Mouse (Mus musculus) regulatory T cell (primary cell): ENCODE results near the gene Ccn6.
"Not testable (repeated sequence)": the region's sequence is repeated elsewhere in the genome, so short reads cannot be mapped to it uniquely, and the experiment has no call there.

Experiments
- in situ Hi-C: fragments of 300-600 bp; cut with MboI, MseI; formaldehyde crosslinking; loops from one replicate; pipeline ENCODE4 v1.15.1; 2025; ENCODE audit warnings: high pct_unique_total_duplicates

Gene Ccn6

DNA sequence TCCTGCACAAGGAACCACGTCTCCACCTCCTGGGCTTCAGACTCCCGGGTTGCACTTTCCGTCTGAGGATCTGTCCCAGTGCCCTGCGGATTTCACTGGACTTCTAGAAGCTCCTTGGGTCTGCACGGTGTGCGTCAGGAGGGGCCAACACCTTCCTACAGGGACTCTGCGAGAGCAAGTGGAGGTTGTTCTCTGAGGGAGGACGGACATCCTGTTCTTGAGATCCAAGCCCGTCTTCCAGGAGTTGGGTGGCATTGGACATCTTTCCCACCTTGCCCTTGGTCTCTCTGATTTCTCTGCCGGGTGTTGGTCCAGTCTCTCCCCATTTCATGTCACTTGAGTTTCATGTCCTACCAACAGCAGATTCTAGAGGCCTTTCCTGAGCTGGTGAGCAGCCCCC is at the start of gene Ccn6:
Ccn6 (minus strand) TSS at position 101 of the 400 bp plus-strand sequence.
- in situ Hi-C loops: no loop called here

DNA sequence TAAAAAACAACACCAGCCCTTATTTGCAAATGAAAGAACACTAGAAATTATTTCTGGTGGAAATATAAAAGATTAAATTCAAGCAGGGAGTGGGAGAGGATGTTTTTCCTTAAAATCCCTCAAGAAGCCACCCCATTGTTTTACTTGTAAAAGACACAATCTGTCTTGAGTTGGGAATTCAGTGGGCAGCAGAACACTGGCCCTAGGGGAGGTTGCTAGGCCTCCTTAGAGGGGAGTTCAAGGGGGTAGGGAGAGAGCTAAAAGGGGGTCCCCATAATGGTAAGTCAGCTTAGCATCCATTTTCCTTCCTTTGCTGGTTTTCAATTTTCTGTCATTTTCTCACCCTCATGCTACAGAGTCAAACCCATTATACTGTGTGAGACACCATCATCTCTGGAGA is 46.4 kb upstream of the Ccn6 start:
- in situ Hi-C loops: no loop called here

- in situ Hi-C loops: no loop called here
Measured at GRCm38 (mm10) chr10:39209161-39210025, 45.8 kb upstream of the Ccn6 start.

DNA sequence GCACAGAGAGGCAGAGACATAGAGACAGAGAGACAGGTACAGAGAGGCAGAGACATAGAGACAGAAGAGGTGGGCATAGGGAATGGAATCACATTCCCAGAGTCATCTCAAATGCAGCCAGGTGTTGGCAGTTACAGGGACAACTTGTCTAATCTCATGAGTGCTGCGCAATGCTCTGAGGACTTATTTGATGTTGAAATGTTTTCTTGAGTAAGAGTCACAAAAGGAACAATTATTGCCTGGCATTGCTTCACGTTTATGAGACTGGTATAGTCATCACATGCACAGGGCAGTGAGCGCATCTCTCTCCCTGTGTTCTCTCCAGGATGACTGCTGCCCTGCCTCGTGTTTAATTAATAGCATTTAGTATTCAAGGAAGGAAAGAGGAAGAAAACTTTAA is 45.1 kb upstream of the Ccn6 start:
- in situ Hi-C loops: no loop called here

GRCm38 (mm10) chr10:39207310-39207855 is 43.8 kb upstream of the Ccn6 start:
- in situ Hi-C loops: no loop called here

DNA sequence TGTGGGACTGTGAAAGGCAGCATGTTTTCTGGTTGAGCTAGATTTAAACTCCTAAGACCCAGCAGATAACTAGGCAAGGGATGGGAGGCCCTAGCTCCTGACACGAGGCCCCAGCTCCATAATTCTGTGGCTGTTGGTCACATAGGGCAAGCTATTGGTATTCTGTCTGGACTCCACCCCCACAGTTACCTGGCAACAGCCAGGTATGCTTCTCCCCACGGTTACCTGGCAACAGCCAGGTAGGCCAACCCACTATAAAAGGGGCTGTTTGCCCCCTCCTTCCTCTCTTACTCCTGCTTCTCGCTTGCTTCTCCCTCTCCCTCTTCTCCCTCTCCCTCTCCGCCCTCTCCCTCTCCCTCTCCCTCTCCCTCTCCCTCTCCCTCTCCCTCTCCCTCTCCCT is 38.9 kb upstream of the Ccn6 start:
- in situ Hi-C loops: no loop called here

- in situ Hi-C loops: not testable (repeated sequence)
Measured at GRCm38 (mm10) chr10:39198216-39198615, 34.6 kb upstream of the Ccn6 start.

DNA sequence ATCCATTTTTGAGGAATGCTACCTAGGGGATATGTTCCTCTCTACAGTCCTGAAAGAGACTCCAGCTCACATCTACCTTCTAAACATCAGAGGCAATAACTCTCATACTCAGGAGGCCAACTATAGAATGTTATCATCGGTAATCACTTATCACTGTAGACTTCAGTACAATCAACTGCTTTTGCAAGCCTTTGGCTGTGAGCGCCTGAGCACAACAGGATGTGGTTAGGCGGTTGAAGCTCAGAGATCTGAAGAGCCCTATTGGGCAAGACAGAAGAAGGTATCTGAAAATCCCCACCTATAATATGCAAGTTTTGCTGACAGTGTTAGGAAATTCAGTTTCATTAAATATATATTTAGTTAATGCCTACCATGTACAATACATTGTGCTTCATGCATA is 29.1 kb upstream of the Ccn6 start:
- in situ Hi-C loops: no loop called here

- in situ Hi-C loops: no loop called here
Measured at GRCm38 (mm10) chr10:39185545-39185906, 21.9 kb upstream of the Ccn6 start.

DNA sequence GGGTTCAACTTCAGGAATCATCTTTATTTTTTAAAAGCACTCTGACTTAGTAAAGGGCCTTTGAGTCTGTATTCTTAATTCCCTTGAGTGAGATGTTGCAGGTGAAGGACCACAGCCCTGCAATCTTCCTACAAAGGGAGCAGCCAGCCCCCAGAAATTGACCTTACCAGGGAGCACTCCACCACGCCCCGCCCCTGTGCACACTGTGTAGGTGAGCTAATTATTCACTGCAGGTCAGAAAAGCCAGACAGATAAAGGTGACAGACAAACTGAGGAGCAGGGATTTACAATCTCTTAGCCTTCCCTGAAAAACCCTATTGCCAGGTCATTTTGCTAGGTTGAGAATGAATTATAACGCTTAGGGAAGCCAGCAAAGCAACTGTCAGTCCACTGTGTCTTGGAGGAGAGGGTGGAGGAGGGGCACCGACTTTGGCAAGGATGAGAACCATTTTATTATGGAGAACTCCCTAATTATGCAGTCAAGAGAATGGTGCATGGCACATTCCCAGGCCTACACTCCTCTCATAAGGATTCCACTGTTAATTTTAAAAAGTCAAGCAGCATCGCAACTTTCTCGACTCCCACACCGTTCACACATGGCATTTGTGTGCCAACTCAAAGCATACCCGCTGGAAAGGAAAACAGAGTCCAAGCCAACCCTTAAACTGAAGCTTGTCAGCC is 21.4 kb upstream of the Ccn6 start:
- in situ Hi-C loops: no loop called here

GRCm38 (mm10) chr10:39176981-39177380 is 13.4 kb upstream of the Ccn6 start:
- in situ Hi-C loops: loop anchor here (10.0 kb wide), 1 partner anchor 58 kb away; no protein-coding TSS in a partner anchor

GRCm38 (mm10) chr10:39173077-39173476 is 9.5 kb upstream of the Ccn6 start:
- in situ Hi-C loops: loop anchor here (5.0 to 10.0 kb wide), 3 partner anchors 62 to 564 kb away; no protein-coding TSS in a partner anchor

DNA sequence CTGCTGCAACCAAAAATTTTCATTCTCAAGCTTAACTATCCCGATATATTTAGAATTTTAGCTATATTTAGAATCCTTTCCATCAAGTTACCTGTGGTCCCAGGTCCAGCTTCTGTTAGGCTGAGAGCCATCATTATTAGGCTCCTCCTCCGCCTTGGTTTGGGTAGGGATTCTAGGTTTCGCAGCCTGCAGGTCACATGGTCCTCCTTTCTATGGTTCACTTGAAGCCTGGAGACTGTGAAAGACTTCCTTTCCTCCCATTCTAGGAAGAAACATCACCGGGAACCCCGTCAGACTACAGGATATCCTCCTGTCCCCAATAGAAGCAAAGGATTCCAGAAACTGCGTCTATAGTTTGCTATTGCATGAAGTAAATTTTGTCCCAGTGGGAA is 8.9 kb upstream of the Ccn6 start:
- in situ Hi-C loops: loop anchor here (5.0 to 10.0 kb wide), 3 partner anchors 62 to 565 kb away; no protein-coding TSS in a partner anchor

DNA sequence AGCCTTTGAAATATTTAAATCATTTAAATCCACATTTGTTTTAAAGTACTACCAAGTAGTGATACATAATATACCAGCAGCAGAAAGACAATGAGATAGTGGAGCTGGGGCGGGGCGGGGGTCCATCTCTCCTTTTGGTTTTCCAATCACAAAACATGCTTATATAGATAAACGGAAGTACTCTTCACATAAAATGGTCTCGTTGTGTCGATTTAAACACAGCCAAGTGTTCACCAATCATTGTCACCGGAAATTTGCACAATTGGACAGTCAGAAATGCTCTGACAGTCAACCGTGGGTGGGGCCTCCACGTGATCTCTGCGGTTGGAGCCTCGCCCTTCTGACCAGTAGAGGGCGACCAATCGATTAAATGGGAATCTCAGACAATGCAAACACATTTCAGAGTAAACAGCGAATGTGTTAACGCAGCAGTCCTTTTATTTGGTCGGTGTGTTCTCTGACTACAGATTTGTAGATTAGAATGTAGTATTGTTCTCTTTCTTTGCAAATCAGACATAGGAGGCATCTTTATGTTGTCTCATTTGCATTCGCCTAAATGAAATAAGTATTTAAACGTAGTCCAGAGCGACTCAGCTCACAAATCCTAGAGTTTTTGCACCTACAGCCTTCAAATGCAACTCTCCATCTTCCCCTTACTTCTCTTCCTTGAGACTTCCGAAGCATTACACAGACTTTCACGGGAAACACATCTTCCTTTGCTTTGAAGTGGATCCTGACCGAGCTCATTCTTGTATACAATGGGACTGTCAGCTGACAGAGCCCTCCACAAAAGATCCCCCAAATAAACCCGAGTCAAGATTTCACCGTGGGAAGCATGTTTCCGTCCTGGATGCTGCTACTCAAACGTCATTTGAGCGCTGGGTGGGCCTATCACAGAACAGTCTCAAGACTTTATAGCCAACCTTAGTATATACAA is 8.3 kb upstream of the Ccn6 start:
- in situ Hi-C loops: loop anchor here (5.0 to 10.0 kb wide), 3 partner anchors 63 to 565 kb away; no protein-coding TSS in a partner anchor

- in situ Hi-C loops: loop anchor here (5.0 to 10.0 kb wide), 3 partner anchors 64 to 566 kb away; no protein-coding TSS in a partner anchor
Measured at GRCm38 (mm10) chr10:39171134-39171533, 7.5 kb upstream of the Ccn6 start.

GRCm38 (mm10) chr10:39170706-39171105 is 7.1 kb upstream of the Ccn6 start:
- in situ Hi-C loops: loop anchor here (5.0 to 10.0 kb wide), 3 partner anchors 64 to 567 kb away; no protein-coding TSS in a partner anchor

- in situ Hi-C loops: loop anchor here (5.0 to 10.0 kb wide), 3 partner anchors 65 to 567 kb away; no protein-coding TSS in a partner anchor
Measured at GRCm38 (mm10) chr10:39170181-39170580, 6.6 kb upstream of the Ccn6 start.

DNA sequence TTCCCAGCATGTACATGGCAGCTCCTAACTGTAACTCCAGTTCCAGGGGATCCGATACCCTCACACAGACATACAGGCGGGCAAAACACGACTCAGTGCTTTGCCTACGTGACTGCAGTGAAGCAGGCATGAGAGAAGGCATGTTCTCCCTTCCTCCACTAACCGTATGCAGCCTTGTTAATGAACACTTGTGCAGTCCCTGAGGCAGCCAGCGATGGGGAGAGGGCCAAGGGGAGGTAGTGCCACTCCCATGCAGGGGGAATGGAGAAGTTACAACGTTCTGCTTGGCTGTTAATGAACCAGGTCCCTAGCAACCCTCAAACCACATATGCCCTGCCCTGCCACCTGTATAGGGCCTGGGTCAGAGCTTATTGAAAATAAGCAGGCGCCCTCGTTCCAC is 6.0 kb upstream of the Ccn6 start:
- in situ Hi-C loops: loop anchor here (5.0 to 10.0 kb wide), 3 partner anchors 65 to 568 kb away; no protein-coding TSS in a partner anchor

- in situ Hi-C loops: no loop called here
Measured at GRCm38 (mm10) chr10:39167611-39168010, 4.0 kb upstream of the Ccn6 start.

GRCm38 (mm10) chr10:39165632-39166115 is 2.1 kb upstream of the Ccn6 start:
- in situ Hi-C loops: no loop called here
